Mouse (Mus musculus) midbrain, embryonic 14.5 days (tissue): ENCODE data around the gene Zic2. TPM values are rescaled to one million over a fixed set of nuclear protein-coding genes. Genes with fewer than 3 reads are reported as not detected.

Source experiments
- ATAC-seq: fragments of 200-750 bp; cut with Nextera tagmentation; 2 replicates; pipeline ENCODE4 v1.8.0; 2017; ENCODE audit warnings: moderate number of reproducible peaks, moderate library complexity; ENCODE audit not compliant: low FRiP score, low TSS enrichment
- DNase-seq: peaks from one replicate; pipeline ENCODE4 v3.0.0-alpha.2; 2015
- H3K27ac ChIP-seq: fragments of 300-500 bp; sonication (generic); replicated peaks from 2 replicates; pipeline ENCODE4 v1.5.1; 2014; ENCODE audit warnings: mild to moderate bottlenecking, low read depth, low read length, moderate library complexity
- H3K27me3 ChIP-seq: fragments of 300-500 bp; sonication (generic); 2 replicates; pipeline ENCODE4 v1.6.1; 2014; ENCODE audit warnings: low read length, control low read depth, mixed read lengths; ENCODE audit not compliant: control insufficient read depth, insufficient read depth
- H3K36me3 ChIP-seq: fragments of 300-500 bp; sonication (generic); 2 replicates; pipeline ENCODE4 v1.6.1; 2014; ENCODE audit warnings: low read length, control low read depth; ENCODE audit not compliant: control insufficient read depth, insufficient read depth
- H3K4me1 ChIP-seq: fragments of 300-500 bp; sonication (generic); 2 replicates; pipeline ENCODE4 v1.6.1; 2014; ENCODE audit warnings: mild to moderate bottlenecking, antibody characterized with exemption, low read length, control low read depth; ENCODE audit not compliant: control insufficient read depth, insufficient read depth
- H3K4me2 ChIP-seq: fragments of 300-500 bp; sonication (generic); 2 replicates; pipeline ENCODE4 v1.6.1; 2014; ENCODE audit warnings: mild to moderate bottlenecking, low read length, moderate library complexity
- H3K4me3 ChIP-seq: fragments of 300-500 bp; sonication (generic); replicated peaks from 2 replicates; pipeline ENCODE4 v1.5.1; 2014; ENCODE audit warnings: low read depth, low read length
- H3K9ac ChIP-seq: fragments of 300-500 bp; sonication (generic); replicated peaks from 2 replicates; pipeline ENCODE4 v1.6.1; 2014; ENCODE audit warnings: mild to moderate bottlenecking, low read length, moderate library complexity
- H3K9me3 ChIP-seq: fragments of 300-500 bp; sonication (generic); 2 replicates; pipeline ENCODE4 v1.6.1; 2016; ENCODE audit warnings: low read length, control low read depth, mixed read lengths; ENCODE audit not compliant: control insufficient read depth
- WGBS: fragments of 180-500 bp; shearing (Covaris S2); extraction: QIAGEN DNeasy Blood & Tissue Kit; methylation state at CpG from one replicate; pipeline ENCODE4 v1.1.7; 2014; 5-methylcytosine and 5-hydroxymethylcytosine counted together
- polyA plus RNA-seq: library from polyadenylated mRNA; unstranded; fragments of >200 nt; fragmentation: Nextera tagmentation; extraction: Ambion mirVana; gene quantifications from 2 replicates; pipeline ENCODE4 v1.2.1, GENCODE M21; 2014

Zic2 gene
- polyA plus RNA-seq, 1 experiment from 2014 or later: 10.3 TPM

DNA sequence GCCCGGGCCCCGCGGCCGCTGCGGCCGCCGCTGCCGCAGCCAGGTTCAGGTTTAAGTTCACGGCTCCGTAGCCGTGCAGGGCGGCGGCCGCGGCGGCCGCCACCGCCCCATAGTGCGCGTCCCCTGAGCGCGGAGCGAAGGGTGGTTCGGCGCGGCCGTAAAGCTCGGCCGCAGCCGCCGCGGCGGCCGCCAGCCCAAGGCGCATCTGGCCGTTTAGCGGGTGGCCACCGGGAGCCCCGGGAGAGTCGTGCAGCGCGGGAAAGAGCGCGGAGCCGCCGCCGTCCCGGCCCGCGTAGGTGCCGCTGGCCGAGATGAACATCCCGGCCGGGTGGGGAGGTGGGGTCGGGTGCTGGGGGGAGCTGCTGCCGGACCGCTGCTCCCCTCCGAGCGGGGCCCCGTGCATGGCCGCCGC is 10.9 kb upstream of the Zic2 start:
- Histone ChIP-seq H3K4me1 (peaks cover 9% of the 10 kb centered on the region; the same call in 1 of the 2 replicates), H3K4me3 (peak overlapping the region; percentile 50), H3K27me3 (peaks cover 78% of the 10 kb centered on the region), H3K9ac (peak overlapping the region; percentile 77), H3K9me3 (no peaks in the 10 kb centered on the region), H3K27ac (peak overlapping the region; percentile 89), H3K4me2 (peak overlapping the region; percentile 67), H3K36me3 (no peaks in the 10 kb centered on the region)
- WGBS: 3% methylated on average over 48 of the region's 62 CpGs
- ATAC-seq (peak; percentile 8), DNase-seq (peak; percentile 62)

GRCm38 (mm10) chr14:122464763-122465741 is 10.2 kb upstream of the Zic2 start, which contains the start of gene Zic5:
Gene Zic5, minus strand, starts transcription at chr14:122465677.
- H3K9me3 ChIP-seq: no peaks in the 10 kb centered on the region
- peak within 1 kb of the TSS; percentile 50 for H3K4me3 ChIP-seq
- under 1% methylated on average over 60 of the region's 62 CpGs for WGBS
- H3K27me3 ChIP-seq: peaks cover 81% of the 10 kb centered on the region
- peaks cover 9% of the 10 kb centered on the region; the same call in 1 of the 2 replicates for H3K4me1 ChIP-seq
- DNase-seq (peak; percentile 80), ATAC-seq (peak; percentile 74)
- peak within 1 kb of the TSS; percentile 89 for H3K27ac ChIP-seq
- H3K9ac ChIP-seq: peak within 1 kb of the TSS; percentile 77
- H3K4me2 ChIP-seq: peak within 1 kb of the TSS; percentile 67
- H3K36me3 ChIP-seq: no peaks in the 10 kb centered on the region

GRCm38 (mm10) chr14:122465931-122466490 is 9.2 kb upstream of the Zic2 start:
- H3K36me3 ChIP-seq: no peaks in the 10 kb centered on the region
- H3K4me2 ChIP-seq: peak overlapping the region; percentile 67
- peaks cover 9% of the 10 kb centered on the region; the same call in 1 of the 2 replicates for H3K4me1 ChIP-seq
- H3K27me3 ChIP-seq: peaks cover 84% of the 10 kb centered on the region
- WGBS: 23% methylated on average over 13 of the region's 13 CpGs
- H3K4me3 ChIP-seq: peak overlapping the region; percentile 50
- ATAC-seq (no peak), DNase-seq (peak; percentile 19)
- no peak overlapping the region for H3K27ac ChIP-seq
- H3K9ac ChIP-seq: no peak overlapping the region
- H3K9me3 ChIP-seq: no peaks in the 10 kb centered on the region

GRCm38 (mm10) chr14:122466756-122467362 is 8.4 kb upstream of the Zic2 start:
- Histone ChIP-seq H3K9ac (no peak overlapping the region), H3K36me3 (no peaks in the 10 kb centered on the region), H3K27me3 (peaks cover 86% of the 10 kb centered on the region), H3K9me3 (no peaks in the 10 kb centered on the region), H3K4me1 (peaks cover 9% of the 10 kb centered on the region; the same call in 1 of the 2 replicates), H3K27ac (no peak overlapping the region), H3K4me3 (no peak overlapping the region), H3K4me2 (no peak overlapping the region; the same call in 1 of the 2 replicates)
- 34% methylated on average over 7 of the region's 7 CpGs for WGBS
- ATAC-seq: no peak
- peak; percentile 54 for DNase-seq

- no peaks in the 10 kb centered on the region for H3K9me3 ChIP-seq
- H3K36me3 ChIP-seq: no peaks in the 10 kb centered on the region
- H3K9ac ChIP-seq: peak overlapping the region; percentile 34; the same call in 1 of the 2 replicates
- H3K4me1 ChIP-seq: peaks cover 9% of the 10 kb centered on the region; the same call in 1 of the 2 replicates
- 13% methylated on average over 23 of the region's 23 CpGs for WGBS
- peak overlapping the region; percentile 55; the same call in 1 of the 2 replicates for H3K27ac ChIP-seq
- ATAC-seq (no peak), DNase-seq (peak; percentile 53)
- peaks cover 80% of the 10 kb centered on the region for H3K27me3 ChIP-seq
- H3K4me3 ChIP-seq: no peak overlapping the region
- H3K4me2 ChIP-seq: peak overlapping the region; percentile 46
Measured at GRCm38 (mm10) chr14:122467926-122468841, 7.1 kb upstream of the Zic2 start.

GRCm38 (mm10) chr14:122468971-122469755 is 6.1 kb upstream of the Zic2 start:
- peak overlapping the region; percentile 46 for H3K4me2 ChIP-seq
- H3K4me1 ChIP-seq: peaks cover 7% of the 10 kb centered on the region; the same call in 1 of the 2 replicates
- H3K27me3 ChIP-seq: peaks cover 81% of the 10 kb centered on the region
- 4% methylated on average over 28 of the region's 28 CpGs for WGBS
- peak overlapping the region; percentile 34; the same call in 1 of the 2 replicates for H3K9ac ChIP-seq
- no peaks in the 10 kb centered on the region for H3K9me3 ChIP-seq
- H3K4me3 ChIP-seq: no peak overlapping the region
- H3K36me3 ChIP-seq: no peaks in the 10 kb centered on the region
- no peak for ATAC-seq
- peak; percentile 52 for DNase-seq
- peak overlapping the region; percentile 55 for H3K27ac ChIP-seq

DNA sequence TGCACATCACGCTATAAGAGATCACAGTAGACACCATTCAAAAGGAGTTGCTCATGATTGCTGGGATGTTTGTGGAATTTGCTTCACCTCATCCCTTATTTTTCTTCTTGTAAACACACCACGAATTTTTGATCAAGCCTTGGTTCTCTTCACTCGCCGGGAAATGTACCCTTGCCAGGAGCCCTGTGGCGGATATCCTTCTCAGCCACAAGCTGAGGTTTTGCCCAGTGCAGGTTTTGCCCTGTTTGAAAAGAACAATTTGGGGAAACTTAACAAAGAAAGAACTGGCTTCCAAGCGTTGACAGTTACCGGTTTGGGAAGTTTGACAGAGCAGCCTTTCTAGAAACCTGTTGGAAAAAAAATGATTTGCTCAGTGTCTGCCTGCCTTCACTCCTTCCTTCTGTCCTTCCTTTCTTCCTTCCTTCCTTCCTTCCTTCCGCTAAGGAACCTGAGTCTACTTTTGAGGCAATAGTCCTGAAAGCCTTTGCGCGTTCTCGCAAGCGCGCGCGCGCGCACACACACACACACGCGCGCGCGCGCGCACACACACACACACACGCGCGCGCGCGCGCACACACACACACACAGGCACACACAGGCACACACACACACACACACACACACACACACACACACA is 3.7 kb upstream of the Zic2 start:
- no peak overlapping the region for H3K9ac ChIP-seq
- WGBS: 8% methylated on average over 31 of the region's 31 CpGs
- DNase-seq: peak; percentile 54

More for the DNA sequence above, 3.7 kb upstream of the Zic2 start:
- Histone ChIP-seq H3K4me1 (no peaks in the 10 kb centered on the region), H3K27me3 (peaks cover 71% of the 10 kb centered on the region), H3K4me2 (peak overlapping the region; percentile 56), H3K27ac (peak overlapping the region; percentile 49; the same call in 1 of the 2 replicates), H3K9me3 (no peaks in the 10 kb centered on the region), H3K36me3 (no peaks in the 10 kb centered on the region), H3K4me3 (peak overlapping the region; percentile 52)
- ATAC-seq: no peak
